Mouse (Mus musculus) MEL (cell line): ENCODE measurements around the gene Gm20388. TPM values are rescaled to one million over a fixed set of nuclear protein-coding genes. Genes with fewer than 3 reads are reported as not detected.

ENCODE experiments used
- DNase-seq: peaks from one replicate; pipeline ENCODE4 v3.0.0; 2011; ENCODE audit warnings: low read depth, low spot score
- H3K27ac ChIP-seq: 2 replicates; pipeline ENCODE4 v1.5.1; 2012; ENCODE audit warnings: low read depth, mild to moderate bottlenecking, control low read depth, low read length, moderate library complexity; ENCODE audit not compliant: control insufficient read depth
- H3K27me3 ChIP-seq, 2 experiments: fragments of 150-350 bp in 1 of 2; sonication (generic) in 1 of 2; 2 replicates each; pipeline ENCODE4 v1.6.1; 2012; ENCODE audit warnings: low read length in 2 of 2, mild to moderate bottlenecking in 2 of 2, improper control_type of control experiment in 1 of 2, moderate library complexity in 1 of 2; ENCODE audit not compliant: insufficient read depth in 2 of 2, control insufficient read depth in 1 of 2
- H3K36me3 ChIP-seq, 2 experiments: 2 replicates each; pipeline ENCODE4 v1.6.1; 2012 to 2014; ENCODE audit warnings: low read length in 2 of 2, improper control_type of control experiment in 1 of 2, inconsistent platforms in 1 of 2, mild to moderate bottlenecking in 1 of 2; ENCODE audit not compliant: insufficient read depth in 2 of 2, control insufficient read depth in 1 of 2
- H3K4me1 ChIP-seq, 2 experiments: fragments of 150-350 bp in 1 of 2; sonication (generic) in 1 of 2; 2 replicates each; pipeline ENCODE4 v1.6.1; 2012; ENCODE audit warnings: low read length in 2 of 2, improper control_type of control experiment in 1 of 2, mild to moderate bottlenecking in 1 of 2; ENCODE audit not compliant: insufficient read depth in 2 of 2, control insufficient read depth in 1 of 2
- H3K4me3 ChIP-seq, 2 experiments: fragments of 150-350 bp in 1 of 2; sonication (generic) in 1 of 2; 2 replicates each; pipeline ENCODE4 v1.5.1; 2012; ENCODE audit warnings: low read depth in 2 of 2, low read length in 2 of 2, mild to moderate bottlenecking in 2 of 2, moderate library complexity in 2 of 2, control low read depth in 1 of 2, improper control_type of control experiment in 1 of 2; ENCODE audit not compliant: control insufficient read depth in 1 of 2, insufficient read depth in 1 of 2
- H3K79me2 ChIP-seq: 2 replicates; pipeline ENCODE4 v1.6.1; 2012; ENCODE audit warnings: mild to moderate bottlenecking, low read length, moderate library complexity; ENCODE audit not compliant: control insufficient read depth, poor library complexity, insufficient read depth
- H3K9ac ChIP-seq: 2 replicates; pipeline ENCODE4 v1.6.1; 2012; ENCODE audit warnings: low read depth, mild to moderate bottlenecking, control low read depth, low read length, moderate library complexity; ENCODE audit not compliant: control insufficient read depth, poor library complexity, severe bottlenecking
- H3K9me3 ChIP-seq: fragments of 150-350 bp; sonication (generic); replicated peaks from 2 replicates; pipeline ENCODE4 v1.6.1; 2012; ENCODE audit warnings: mild to moderate bottlenecking, low read length, improper control_type of control experiment, moderate library complexity; ENCODE audit not compliant: insufficient read depth
- CHD2 ChIP-seq: IDR thresholded peaks from 2 replicates; pipeline ENCODE4 v1.6.1; 2011; ENCODE audit warnings: low read length, improper control_type of control experiment
- ELF1 ChIP-seq: IDR thresholded peaks from 2 replicates; pipeline ENCODE4 v1.6.1; 2014; ENCODE audit warnings: low read depth, mild to moderate bottlenecking, inconsistent platforms, low read length, improper control_type of control experiment, moderate library complexity
- EP300 ChIP-seq, 2 experiments: IDR thresholded peaks; 2 replicates each; pipeline ENCODE4 v1.6.1; 2011; ENCODE audit warnings: improper control_type of control experiment in 2 of 2, low read length in 2 of 2, low read depth in 1 of 2, mild to moderate bottlenecking in 1 of 2
- ETS1 ChIP-seq: IDR thresholded peaks from 2 replicates; pipeline ENCODE4 v1.6.1; 2012; ENCODE audit warnings: low read depth, mild to moderate bottlenecking, inconsistent platforms, low read length, improper control_type of control experiment, moderate library complexity
- GABPA ChIP-seq: IDR thresholded peaks from 2 replicates; pipeline ENCODE4 v1.6.1; 2012; ENCODE audit warnings: low read depth, mild to moderate bottlenecking, inconsistent platforms, low read length, improper control_type of control experiment, moderate library complexity
- GATA1 ChIP-seq: IDR thresholded peaks from 2 replicates; pipeline ENCODE4 v1.6.1; 2011; ENCODE audit warnings: low read depth, low read length, improper control_type of control experiment
- HCFC1 ChIP-seq: IDR thresholded peaks from 2 replicates; pipeline ENCODE4 v1.6.1; 2012; ENCODE audit warnings: low read depth, mild to moderate bottlenecking, inconsistent platforms, low read length, improper control_type of control experiment, moderate library complexity
- KAT2A ChIP-seq: conservative IDR thresholded peaks from 2 replicates; pipeline ENCODE4 v1.6.1; 2012; ENCODE audit warnings: low read depth, low read length, improper control_type of control experiment, inconsistent platforms
- MAZ ChIP-seq: IDR thresholded peaks from 2 replicates; pipeline ENCODE4 v1.6.1; 2012; ENCODE audit warnings: low read depth, mild to moderate bottlenecking, inconsistent platforms, low read length, improper control_type of control experiment
- MYC ChIP-seq: IDR thresholded peaks from 2 replicates; pipeline ENCODE4 v1.6.1; 2011; ENCODE audit warnings: low read depth, mild to moderate bottlenecking, low read length, improper control_type of control experiment, moderate library complexity
- NELFE ChIP-seq: IDR thresholded peaks from 2 replicates; pipeline ENCODE4 v1.6.1; 2011; ENCODE audit warnings: low read depth, low read length, improper control_type of control experiment
- NRF1 ChIP-seq: IDR thresholded peaks from 2 replicates; pipeline ENCODE4 v1.6.1; 2014; ENCODE audit warnings: low read depth, mild to moderate bottlenecking, inconsistent platforms, low read length, improper control_type of control experiment, moderate library complexity; ENCODE audit not compliant: poor library complexity, insufficient read depth, severe bottlenecking
- POLR2AphosphoS2 ChIP-seq: IDR thresholded peaks from 2 replicates; pipeline ENCODE4 v1.6.1; 2011; ENCODE audit warnings: low read length, improper control_type of control experiment
- POLR2AphosphoS5 ChIP-seq: IDR thresholded peaks from 2 replicates; pipeline ENCODE4 v1.6.1; 2012; ENCODE audit warnings: low read depth, borderline replicate concordance, mild to moderate bottlenecking, inconsistent platforms, low read length, moderate library complexity, mixed read lengths
- RAD21 ChIP-seq: IDR thresholded peaks from 2 replicates; pipeline ENCODE4 v1.6.1; 2011; ENCODE audit warnings: mild to moderate bottlenecking, low read depth, low read length, improper control_type of control experiment
- RCOR1 ChIP-seq: IDR thresholded peaks from 2 replicates; pipeline ENCODE4 v1.6.1; 2012; ENCODE audit warnings: low read depth, mild to moderate bottlenecking, inconsistent platforms, low read length, improper control_type of control experiment
- SIN3A ChIP-seq: IDR thresholded peaks from 2 replicates; pipeline ENCODE4 v1.6.1; 2012; ENCODE audit warnings: low read length, improper control_type of control experiment, inconsistent platforms
- SMC3 ChIP-seq: IDR thresholded peaks from 2 replicates; pipeline ENCODE4 v1.6.1; 2011; ENCODE audit warnings: low read depth, low read length, improper control_type of control experiment
- TAL1 ChIP-seq: IDR thresholded peaks from 2 replicates; pipeline ENCODE4 v1.6.1; 2012; ENCODE audit warnings: mild to moderate bottlenecking, inconsistent platforms, low read length, moderate library complexity, mixed read lengths
- UBTF ChIP-seq: IDR thresholded peaks from 2 replicates; pipeline ENCODE4 v1.6.1; 2012; ENCODE audit warnings: low read depth, mild to moderate bottlenecking, inconsistent platforms, low read length, improper control_type of control experiment, moderate library complexity, borderline replicate concordance; ENCODE audit not compliant: insufficient read depth
- USF1 ChIP-seq: IDR thresholded peaks from 2 replicates; pipeline ENCODE4 v1.6.1; 2014; ENCODE audit warnings: low read depth, mild to moderate bottlenecking, inconsistent platforms, low read length, improper control_type of control experiment, moderate library complexity
- ZKSCAN1 ChIP-seq: IDR thresholded peaks from 2 replicates; pipeline ENCODE4 v1.6.1; 2012; ENCODE audit warnings: low read depth, mild to moderate bottlenecking, inconsistent platforms, low read length, improper control_type of control experiment, moderate library complexity
- ZNF384 ChIP-seq: IDR thresholded peaks from 2 replicates; pipeline ENCODE4 v1.6.1; 2012; ENCODE audit warnings: low read depth, mild to moderate bottlenecking, inconsistent platforms, low read length, improper control_type of control experiment
- polyA plus RNA-seq, 2 experiments: library from polyadenylated mRNA; stranded (reverse) in 1 of 2; unstranded in 1 of 2; fragments of >175 nt in 1 of 2; fragments of >200 nt in 1 of 2; gene quantifications; 2 replicates each; pipeline versions ENCODE4 v1.2.1 to v1.2.4; 2012; ENCODE audit warnings: low replicate concordance in 2 of 2, low read depth in 1 of 2; ENCODE audit not compliant: insufficient read length in 2 of 2, insufficient read depth in 1 of 2, missing spikeins in 1 of 2
- total RNA-seq: library from RNA; depleted of rRNA; stranded (reverse); fragments of 300-350 nt; gene quantifications from 2 replicates; pipeline ENCODE4 v1.2.3, GENCODE M21; 2012

Gm20388 gene
- total and polyA plus RNA-seq, 3 experiments: 11.1 to 17.8 TPM; not detected in 1

DNA sequence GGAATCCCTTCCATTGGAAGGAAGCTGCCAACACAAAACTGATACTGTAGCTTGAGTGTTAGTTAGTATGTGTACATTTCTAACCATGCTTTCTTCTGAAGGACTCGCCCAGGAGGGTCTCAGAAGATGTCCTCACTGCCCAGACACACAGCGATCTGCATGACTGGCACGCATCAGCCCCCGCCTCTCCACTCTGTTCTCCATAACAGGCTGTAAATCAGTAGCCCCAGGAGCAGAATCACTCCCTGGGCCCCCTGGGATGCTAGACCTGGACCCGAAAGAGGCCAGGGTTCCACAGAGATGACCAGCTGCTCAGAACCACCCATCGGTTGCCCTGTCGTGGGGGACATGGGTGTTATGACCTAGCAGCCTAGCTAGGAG lies 3881.2 kb downstream of the Gm20388 start:
- Histone ChIP-seq H3K4me1 (peaks cover 5 to 8% of the 10 kb centered on the region in 2 experiments), H3K79me2 (peaks cover 2% of the 10 kb centered on the region; the same call in 1 of the 2 replicates), H3K27me3 (no peaks in the 10 kb centered on the region), H3K27ac (no peak overlapping the region)
- DNase-seq: no peak
- no peak for TF ChIP-seq ETS1
- TF ChIP-seq USF1: no peak
- TF ChIP-seq, all 39 proteins: peak for 0
- no peak overlapping the region for H3K4me3 ChIP-seq
- no peak overlapping the region for H3K9ac ChIP-seq
- H3K9me3 ChIP-seq: no peaks in the 10 kb centered on the region
- peaks cover 0 to 8% of the 10 kb centered on the region in 2 experiments; a peak in 2 of 4 replicates for H3K36me3 ChIP-seq

DNA sequence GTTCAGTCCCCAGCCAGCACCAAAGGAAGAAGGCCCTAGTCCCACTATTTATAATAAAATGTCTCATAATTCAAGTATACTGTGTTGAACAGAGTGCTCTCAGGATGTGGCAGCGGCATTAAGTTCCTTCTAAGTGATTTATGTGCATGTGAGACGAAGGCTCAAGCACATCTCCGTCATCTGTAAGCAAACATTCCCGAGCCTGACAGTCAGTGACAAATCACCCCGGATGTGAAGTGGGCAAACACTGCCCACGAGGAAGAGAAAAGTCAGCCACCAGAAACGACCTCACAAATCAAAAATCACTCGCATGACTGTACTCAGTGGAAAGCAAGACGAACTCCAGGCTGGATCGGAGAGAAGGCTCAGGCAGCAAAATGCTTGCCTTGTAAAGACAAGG lies 3883.3 kb downstream of the Gm20388 start:
- DNase-seq: no peak
- H3K9me3 ChIP-seq: no peaks in the 10 kb centered on the region
- no peak overlapping the region for H3K27ac ChIP-seq
- peaks cover 0 to 22% of the 10 kb centered on the region in 2 experiments; a peak in 2 of 4 replicates for H3K36me3 ChIP-seq
- no peak for TF ChIP-seq UBTF
- no peak for TF ChIP-seq ELF1
- TF ChIP-seq POLR2AphosphoS2: no peak
- TF ChIP-seq CHD2: no peak
- TF ChIP-seq ZNF384: no peak
- no peak for TF ChIP-seq MYC
- no peak for TF ChIP-seq HCFC1
- TF ChIP-seq TAL1: no peak
- peaks cover 18 to 22% of the 10 kb centered on the region in 2 experiments for H3K4me1 ChIP-seq
- H3K79me2 ChIP-seq: no peaks in the 10 kb centered on the region
- H3K4me3 ChIP-seq: no peak overlapping the region
- H3K9ac ChIP-seq: no peak overlapping the region
- H3K27me3 ChIP-seq: no peaks in the 10 kb centered on the region

DNA sequence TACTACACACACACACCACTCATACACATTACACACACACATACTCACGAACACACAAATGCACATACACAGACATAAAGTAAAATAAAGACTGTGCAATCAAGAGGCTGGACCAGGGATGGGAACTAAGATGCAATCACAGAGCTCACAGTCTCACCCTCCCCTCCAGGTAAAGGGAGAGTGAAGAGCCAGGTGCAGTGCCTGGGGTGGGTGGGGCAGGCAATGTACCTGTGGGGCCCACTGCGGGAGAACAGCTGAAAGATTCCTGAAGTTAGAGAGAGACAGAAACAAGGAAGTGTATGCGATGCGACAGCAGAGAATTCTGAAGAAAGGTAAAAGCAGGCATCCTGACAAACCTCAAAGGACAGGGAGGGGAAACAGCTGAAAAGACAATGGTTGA lies 3884.1 kb downstream of the Gm20388 start:
- Histone ChIP-seq H3K9me3 (no peaks in the 10 kb centered on the region), H3K27ac (no peak overlapping the region), H3K36me3 (peaks cover 0 to 27% of the 10 kb centered on the region in 2 experiments; a peak in 2 of 4 replicates), H3K9ac (no peak overlapping the region), H3K27me3 (no peaks in the 10 kb centered on the region), H3K4me1 (peaks cover 24 to 26% of the 10 kb centered on the region in 2 experiments), H3K79me2 (no peaks in the 10 kb centered on the region), H3K4me3 (no peak overlapping the region)
- TF ChIP-seq EP300 (IDR thresholded peaks at IDR 0.05; ENCODE audit: low read depth in 1 of 2, low read length in 2 of 2) (no peak), GATA1 (no peak), POLR2AphosphoS5 (no peak), NELFE (no peak), ZKSCAN1 (no peak), TAL1 (no peak), ETS1 (no peak), KAT2A (no peak), SIN3A (no peak), MAZ (no peak), RAD21 (no peak), CHD2 (no peak), GABPA (no peak), MYC (no peak), RCOR1 (no peak), SMC3 (no peak), NRF1 (no peak)
- no peak for DNase-seq
